Comparison of ENCODE assay signal across 1 mouse cellular context in the genomic region with DNA sequence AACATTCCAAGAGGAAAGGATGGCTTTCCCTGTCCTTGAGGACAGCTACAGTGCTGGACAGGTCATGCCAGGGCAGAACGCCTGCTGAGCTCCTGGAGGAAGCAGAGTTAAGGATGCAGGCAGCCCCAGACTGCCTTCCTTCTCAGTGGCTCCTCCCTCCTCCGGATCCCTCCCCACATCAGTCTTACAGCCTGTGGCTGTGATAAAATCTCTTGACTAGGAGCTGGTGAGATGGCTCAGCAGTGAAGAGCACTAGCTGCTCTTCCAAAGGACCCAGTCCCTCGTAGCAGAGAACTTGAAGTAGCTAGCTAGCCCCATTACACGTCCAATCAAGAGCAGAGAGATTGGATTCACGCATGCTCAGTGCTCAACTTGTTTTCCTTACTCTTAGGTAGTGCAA.
TF ChIP-seq lines count a peak whose summit lies in the region.

No protein-coding gene starts in this region.

TF ChIP-seq in MEL, 35 proteins besides CTCF, POLR2A, EP300 and RAD21 (continued from another document):
- TF ChIP-seq TAL1 (IDR thresholded peaks at IDR 0.05; ENCODE audit: low read length) (no peak), MEF2A (IDR thresholded peaks at IDR 0.05; ENCODE audit: extremely low read depth, insufficient replicate concordance, low read depth, low read length, poor library complexity, severe bottlenecking) (no peak), UBTF (IDR thresholded peaks at IDR 0.05; ENCODE audit: borderline replicate concordance, insufficient read depth, low read depth, low read length) (no peak), HCFC1 (IDR thresholded peaks at IDR 0.05; ENCODE audit: low read depth, low read length) (0 out of 2 replicates have a peak, but pooled peaks have one; percentile 27), NELFE (IDR thresholded peaks at IDR 0.05; ENCODE audit: low read depth, low read length) (peak; percentile 77), ZC3H11A (IDR thresholded peaks at IDR 0.05; ENCODE audit: low read depth, low read length) (0 out of 2 replicates have a peak, but pooled peaks have one; percentile 14), MYB (IDR thresholded peaks at IDR 0.05; ENCODE audit: low read depth, low read length) (no peak), KAT2A (conservative IDR thresholded peaks at IDR 0.05; ENCODE audit: low read depth, low read length) (no peak), JUND (IDR thresholded peaks at IDR 0.05; ENCODE audit: low read depth, low read length) (no peak), MYC (IDR thresholded peaks at IDR 0.05; ENCODE audit: low read depth, low read length) (no peak), SMC3 (IDR thresholded peaks at IDR 0.05; ENCODE audit: low read depth, low read length) (no peak), USF1 (IDR thresholded peaks at IDR 0.05; ENCODE audit: low read depth, low read length) (no peak), GATA1 (IDR thresholded peaks at IDR 0.05; ENCODE audit: low read depth, low read length) (peak; percentile 54; the same call in 1 of the 2 replicates), MXI1 (IDR thresholded peaks at IDR 0.05; ENCODE audit: low read depth, low read length) (peak; percentile 31; the same call in 1 of the 2 replicates), ZNF384 (IDR thresholded peaks at IDR 0.05; ENCODE audit: low read depth, low read length) (no peak), USF2 (IDR thresholded peaks at IDR 0.05; ENCODE audit: borderline replicate concordance in 1 of 2, insufficient read depth in 1 of 2, low read depth in 1 of 2, low read length in 2 of 2) (no peak)
